Mouse (Mus musculus) forebrain, embryonic 12.5 days (tissue): Measurements from ENCODE around the gene Clic1. TPM values are rescaled to one million over a fixed set of nuclear protein-coding genes. Genes with fewer than 3 reads are reported as not detected.

Source experiments
- ATAC-seq: fragments of 200-750 bp; cut with Nextera tagmentation; 2 replicates; pipeline ENCODE4 v1.8.0; 2017; ENCODE audit warnings: moderate TSS enrichment; ENCODE audit not compliant: low FRiP score
- H3K27ac ChIP-seq: fragments of 300-500 bp; sonication (generic); 2 replicates; pipeline ENCODE4 v1.5.1; 2016; ENCODE audit warnings: mild to moderate bottlenecking
- H3K27me3 ChIP-seq: fragments of 300-500 bp; sonication (generic); 2 replicates; pipeline ENCODE4 v1.6.1; 2016; ENCODE audit warnings: mild to moderate bottlenecking
- H3K36me3 ChIP-seq: fragments of 300-500 bp; sonication (generic); replicated peaks from 2 replicates; pipeline ENCODE4 v1.6.1; 2016; ENCODE audit warnings: mild to moderate bottlenecking
- H3K4me1 ChIP-seq: fragments of 300-500 bp; sonication (generic); 2 replicates; pipeline ENCODE4 v1.6.1; 2016
- H3K4me2 ChIP-seq: fragments of 300-500 bp; sonication (generic); 2 replicates; pipeline ENCODE4 v1.6.1; 2016; ENCODE audit warnings: mild to moderate bottlenecking, moderate library complexity
- H3K4me3 ChIP-seq: fragments of 300-500 bp; sonication (generic); replicated peaks from 2 replicates; pipeline ENCODE4 v1.5.1; 2016; ENCODE audit warnings: mild to moderate bottlenecking
- H3K9ac ChIP-seq: fragments of 300-500 bp; sonication (generic); 2 replicates; pipeline ENCODE4 v1.6.1; 2016; ENCODE audit warnings: mild to moderate bottlenecking
- H3K9me3 ChIP-seq: fragments of 300-500 bp; sonication (generic); 2 replicates; pipeline ENCODE4 v1.6.1; 2016
- WGBS: fragments of 180-500 bp; shearing (Covaris S2); methylation state at CpG from one replicate; pipeline ENCODE4 v1.1.7; 2016; 5-methylcytosine and 5-hydroxymethylcytosine counted together
- polyA plus RNA-seq: library from polyadenylated mRNA; unstranded; fragments of >200 nt; fragmentation: Nextera tagmentation; extraction: Ambion mirVana; gene quantifications from 2 replicates; pipeline ENCODE4 v1.2.1, GENCODE M21; 2016

Clic1 gene
- polyA plus RNA-seq, 1 experiment from 2014 or later: 155 TPM

DNA sequence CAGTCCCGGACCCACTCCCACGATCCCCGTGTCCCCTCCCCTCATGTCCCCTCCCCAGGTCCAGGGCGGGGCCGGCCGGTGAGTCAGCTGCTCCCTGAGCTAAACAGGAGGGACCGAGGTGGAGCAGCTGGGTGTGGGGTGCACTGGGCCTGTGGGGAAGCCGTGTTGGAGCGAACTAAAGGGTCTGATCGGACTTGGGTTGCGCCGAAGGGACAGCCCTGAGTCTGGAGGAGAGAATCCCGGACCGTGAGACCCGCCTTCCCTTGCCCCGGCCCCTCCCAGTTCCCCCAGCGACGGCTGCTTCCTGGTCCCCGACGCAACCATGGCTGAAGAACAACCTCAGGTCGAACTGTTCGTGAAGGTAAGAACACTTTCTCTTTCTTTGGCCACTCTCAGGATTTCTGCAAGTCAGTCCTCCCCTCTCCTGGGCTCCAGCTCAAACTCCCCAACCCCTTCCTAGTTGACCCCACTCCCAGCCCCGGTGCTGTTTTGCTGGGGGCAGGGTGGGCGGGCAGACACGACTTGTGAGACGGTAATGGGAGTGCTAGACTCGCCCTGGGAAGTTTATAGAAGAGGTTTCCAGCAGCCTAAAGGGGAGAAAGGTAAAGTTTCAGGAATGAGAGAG lies 472 bp downstream of the Clic1 start:
- Histone ChIP-seq H3K27ac (peak overlapping the region; percentile 96), H3K27me3 (no peaks in the 10 kb centered on the region), H3K9me3 (no peaks in the 10 kb centered on the region), H3K9ac (peak overlapping the region; percentile 85), H3K36me3 (peaks cover 27% of the 10 kb centered on the region), H3K4me2 (peak overlapping the region; percentile 78), H3K4me3 (peak overlapping the region; percentile 46), H3K4me1 (peaks cover 62% of the 10 kb centered on the region)
- WGBS: under 1% methylated on average over 27 of the region's 27 CpGs
- ATAC-seq: no peak

DNA sequence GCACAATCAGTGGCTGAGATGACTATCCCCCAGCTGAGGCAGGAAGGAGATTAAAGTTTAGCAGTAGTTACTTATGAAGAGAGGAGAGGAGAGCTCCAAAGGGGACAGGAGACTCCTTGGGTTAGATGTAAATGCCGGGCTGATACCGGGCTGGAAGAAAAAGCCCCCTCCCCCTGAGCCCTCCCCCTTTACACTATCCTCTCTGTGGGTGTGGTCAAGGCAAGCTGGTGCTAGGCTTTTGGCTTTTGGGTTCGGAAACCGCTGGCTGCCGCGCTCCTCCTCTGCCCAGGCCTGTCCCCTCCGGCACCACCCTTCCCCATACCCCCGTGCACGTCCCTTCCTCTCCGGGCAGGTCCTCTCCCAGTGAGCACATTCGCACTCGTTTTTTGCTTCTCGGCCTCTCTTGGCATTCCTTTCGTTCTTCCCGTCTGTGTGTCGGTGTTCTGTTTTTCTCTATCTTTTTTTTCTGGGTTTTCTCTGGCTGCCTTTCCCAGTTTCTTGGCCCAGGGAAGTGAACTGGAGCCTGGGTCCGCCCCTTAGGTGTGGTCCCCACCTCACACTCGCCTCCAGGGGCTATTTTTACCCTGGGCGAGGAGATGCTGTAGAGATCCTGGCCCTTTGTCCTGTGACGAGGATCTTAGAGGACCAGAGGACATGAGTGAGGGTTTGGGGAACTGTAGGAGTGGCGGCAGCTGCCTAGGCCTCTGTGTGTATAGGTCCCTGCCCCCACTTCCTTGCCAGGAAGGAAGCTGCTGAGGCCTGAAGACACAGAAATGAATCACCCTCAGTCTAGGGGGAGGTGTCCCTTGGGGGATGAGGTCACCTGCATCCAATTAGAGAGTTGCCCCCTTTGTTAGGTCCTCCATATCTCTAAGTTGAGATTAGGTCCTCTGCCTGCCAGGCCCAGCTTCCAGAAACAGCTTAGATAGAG lies 1.7 kb downstream of the Clic1 start:
- Histone ChIP-seq H3K36me3 (peaks cover 39% of the 10 kb centered on the region), H3K4me1 (peaks cover 57% of the 10 kb centered on the region), H3K4me2 (peak overlapping the region; percentile 78), H3K27ac (peak overlapping the region; percentile 96), H3K9ac (peak overlapping the region; percentile 85), H3K9me3 (no peaks in the 10 kb centered on the region), H3K4me3 (peak overlapping the region; percentile 46), H3K27me3 (no peaks in the 10 kb centered on the region)
- peak; percentile 56 for ATAC-seq
- WGBS: 2% methylated on average over 20 of the region's 21 CpGs

DNA sequence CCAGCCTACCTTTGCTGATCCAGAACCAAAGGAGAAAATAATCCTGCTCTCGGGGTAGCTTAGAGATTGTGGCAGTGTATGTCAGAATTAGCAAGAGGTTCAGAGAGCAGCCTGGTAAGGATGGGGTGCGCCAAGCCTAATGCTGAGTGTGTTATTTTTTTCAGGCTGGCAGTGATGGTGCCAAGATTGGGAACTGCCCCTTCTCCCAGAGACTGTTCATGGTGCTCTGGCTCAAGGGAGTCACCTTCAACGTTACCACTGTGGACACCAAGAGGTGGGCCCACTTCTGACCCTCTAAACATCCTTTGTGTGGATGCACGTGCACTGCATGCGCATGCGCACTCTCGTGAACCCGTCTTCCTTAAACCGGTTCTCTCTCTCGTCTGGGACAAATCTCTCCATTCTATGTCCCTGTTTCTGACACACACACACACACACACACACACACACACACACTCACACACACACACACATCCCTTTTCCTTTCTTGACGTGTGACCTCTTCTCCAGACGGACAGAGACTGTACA lies 2.6 kb downstream of the Clic1 start:
- H3K4me3 ChIP-seq: no peak overlapping the region
- 77% methylated on average over 12 of the region's 12 CpGs for WGBS
- ATAC-seq: no peak
- peak overlapping the region; percentile 96 for H3K27ac ChIP-seq
- H3K9ac ChIP-seq: peak overlapping the region; percentile 85
- no peaks in the 10 kb centered on the region for H3K9me3 ChIP-seq
- H3K4me2 ChIP-seq: peak overlapping the region; percentile 78
- H3K36me3 ChIP-seq: peaks cover 44% of the 10 kb centered on the region
- peaks cover 51% of the 10 kb centered on the region for H3K4me1 ChIP-seq
- no peaks in the 10 kb centered on the region for H3K27me3 ChIP-seq

DNA sequence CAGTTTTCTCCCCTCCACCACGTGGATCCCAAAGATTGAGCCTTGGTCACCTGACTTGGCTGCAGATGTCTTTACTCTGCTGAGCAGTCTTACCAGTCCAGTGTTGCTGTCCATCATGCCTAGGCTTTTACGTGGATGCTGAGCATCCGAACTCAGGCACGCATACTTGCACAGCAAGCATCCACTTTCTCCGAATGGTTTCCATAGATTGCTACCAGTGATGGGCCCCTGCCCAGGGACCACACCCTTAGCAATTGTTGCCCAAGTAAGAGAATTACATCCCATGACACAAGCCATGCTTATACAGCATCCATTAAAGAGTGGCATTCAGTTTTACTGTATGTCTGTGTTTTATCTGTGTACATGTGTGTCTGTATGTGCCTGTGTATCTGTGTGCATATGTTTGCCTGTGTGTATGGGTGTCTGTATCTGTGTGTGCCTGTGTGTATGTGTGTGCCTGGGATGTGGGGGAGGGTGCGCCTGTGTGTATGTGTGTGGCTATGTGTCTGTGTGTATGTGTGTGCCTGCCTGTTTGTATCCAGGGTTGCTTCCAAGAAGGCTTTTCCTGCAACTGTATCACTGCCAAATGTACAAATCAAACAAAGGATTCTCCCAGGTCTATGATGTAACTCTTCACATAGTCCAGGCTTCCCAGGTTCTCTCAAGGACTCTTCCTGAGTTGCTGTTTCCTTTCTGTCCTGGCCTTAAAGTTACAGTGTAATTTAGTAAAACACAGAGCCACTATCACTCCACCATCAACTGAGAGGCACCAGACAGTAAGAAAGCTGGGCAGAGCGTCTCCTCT lies 6.1 kb downstream of the Clic1 start:
- Histone ChIP-seq H3K36me3 (peaks cover 52% of the 10 kb centered on the region), H3K27ac (no peak overlapping the region), H3K4me1 (peaks cover 43% of the 10 kb centered on the region), H3K4me3 (no peak overlapping the region), H3K27me3 (no peaks in the 10 kb centered on the region), H3K9me3 (no peaks in the 10 kb centered on the region), H3K9ac (no peak overlapping the region), H3K4me2 (no peak overlapping the region)
- ATAC-seq: no peak
- 90% methylated on average over 7 of the region's 7 CpGs for WGBS

DNA sequence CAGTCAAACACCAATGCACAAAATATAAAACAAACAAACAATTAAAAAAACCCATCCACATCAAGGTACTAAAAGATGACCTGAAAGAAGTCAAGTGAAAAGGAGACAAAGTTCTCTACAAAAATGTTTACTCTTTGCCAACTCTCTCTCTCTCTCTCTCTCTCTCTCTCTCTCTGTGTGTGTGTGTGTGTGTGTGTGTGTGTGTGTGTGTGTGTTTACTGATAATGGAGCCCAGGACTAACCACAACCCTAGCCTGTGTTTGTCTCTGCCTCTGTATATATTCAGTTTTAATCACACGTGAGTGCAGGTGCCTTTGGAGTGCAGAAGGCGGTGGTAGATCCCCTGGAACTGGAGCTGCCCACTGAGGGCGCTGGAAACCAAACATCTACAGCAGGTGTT lies 7.3 kb downstream of the Clic1 start:
- H3K4me2 ChIP-seq: no peak overlapping the region
- no peak overlapping the region for H3K9ac ChIP-seq
- ATAC-seq: no peak
- H3K27ac ChIP-seq: no peak overlapping the region
- H3K36me3 ChIP-seq: peaks cover 62% of the 10 kb centered on the region
- H3K27me3 ChIP-seq: no peaks in the 10 kb centered on the region
- no peaks in the 10 kb centered on the region for H3K9me3 ChIP-seq
- H3K4me1 ChIP-seq: peaks cover 33% of the 10 kb centered on the region
- WGBS: 71% methylated on average over 3 of the region's 3 CpGs
- no peak overlapping the region for H3K4me3 ChIP-seq

DNA sequence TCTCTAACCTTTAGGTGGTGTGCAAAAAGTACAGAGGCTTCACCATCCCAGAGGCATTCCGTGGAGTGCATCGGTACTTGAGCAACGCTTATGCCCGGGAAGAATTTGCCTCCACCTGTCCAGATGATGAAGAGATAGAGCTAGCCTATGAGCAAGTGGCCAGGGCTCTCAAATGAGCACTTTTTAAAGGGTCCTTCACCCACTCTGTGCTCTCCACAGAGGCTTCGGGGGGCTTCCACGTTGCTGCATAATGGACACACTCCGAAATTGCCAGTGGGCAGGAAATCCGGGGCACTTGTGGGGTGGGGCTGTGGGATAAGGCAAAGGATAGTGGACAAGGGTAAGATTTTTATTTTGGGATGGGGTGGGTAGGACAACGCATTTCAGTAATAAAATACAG lies 8.6 kb downstream of the Clic1 start:
- H3K4me2 ChIP-seq: no peak overlapping the region
- ATAC-seq: no peak; the same call in 1 of the 2 replicates
- peaks cover 61% of the 10 kb centered on the region for H3K36me3 ChIP-seq
- peaks cover 5% of the 10 kb centered on the region for H3K27me3 ChIP-seq
- WGBS: 68% methylated on average over 9 of the region's 9 CpGs
- peak overlapping the region; percentile 77 for H3K4me3 ChIP-seq
- H3K27ac ChIP-seq: peak overlapping the region; percentile 94
- H3K9me3 ChIP-seq: no peaks in the 10 kb centered on the region
- H3K4me1 ChIP-seq: peaks cover 23% of the 10 kb centered on the region
- no peak overlapping the region for H3K9ac ChIP-seq

DNA sequence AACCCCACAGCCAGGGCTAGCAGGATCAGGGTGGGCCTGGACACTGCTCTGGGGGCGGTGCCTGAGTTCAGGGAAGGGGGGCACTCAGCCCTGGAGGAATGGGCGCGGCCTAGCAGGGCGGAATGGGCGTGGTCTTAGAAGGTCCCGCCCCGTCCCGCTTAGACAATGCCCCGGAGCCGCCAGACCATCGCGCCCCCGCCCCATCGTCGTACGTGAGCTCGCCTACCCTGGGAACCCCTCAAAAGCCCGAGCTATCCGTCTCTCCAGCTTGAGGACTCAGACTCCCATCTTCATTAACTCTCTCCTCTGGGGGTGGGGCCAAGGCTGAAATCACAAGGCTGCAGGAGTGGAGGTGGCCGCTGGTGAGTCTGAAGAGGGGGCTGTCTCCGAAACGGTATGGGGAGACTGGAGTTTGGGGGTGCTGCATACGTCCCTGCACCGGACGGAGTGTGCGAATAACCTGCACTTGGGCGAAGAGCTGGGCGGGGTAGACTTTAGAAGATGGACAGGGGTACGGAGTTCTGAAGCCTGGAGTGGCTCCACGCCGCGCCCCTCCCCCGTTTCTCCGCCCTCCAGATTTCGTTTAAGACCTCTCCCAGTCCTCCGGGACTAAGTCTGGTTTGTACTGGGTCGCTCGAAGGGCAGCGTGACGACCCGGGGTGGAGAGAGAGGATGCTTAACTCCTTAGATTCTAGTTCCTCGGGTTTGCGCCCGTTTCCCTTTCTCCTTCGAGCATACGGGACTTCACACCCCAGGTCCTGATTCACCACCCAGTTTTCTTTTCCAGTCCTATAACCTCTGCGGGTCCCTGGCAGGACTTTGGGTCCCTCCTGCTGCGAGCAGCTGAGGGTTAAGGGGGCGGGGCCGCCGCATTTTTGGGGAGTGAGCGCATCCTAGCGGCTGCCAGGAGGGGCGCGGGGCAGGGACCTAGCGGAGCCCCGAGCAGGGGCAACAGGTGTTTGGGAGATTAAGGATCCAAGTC lies 9.4 kb downstream of the Clic1 start, which contains the start of gene Ddah2:
Gene Ddah2 (plus strand): TSS at position 125 of the 982 bp plus-strand sequence.
- WGBS: under 1% methylated on average over 56 of the region's 57 CpGs
- peak within 1 kb of the TSS; percentile 94 for H3K27ac ChIP-seq
- H3K9ac ChIP-seq: peak within 1 kb of the TSS; percentile 82
- peak within 1 kb of the TSS; percentile 77 for H3K4me3 ChIP-seq
- H3K4me2 ChIP-seq: peak within 1 kb of the TSS; percentile 91
- H3K9me3 ChIP-seq: no peaks in the 10 kb centered on the region
- H3K36me3 ChIP-seq: peaks cover 58% of the 10 kb centered on the region
- peak; percentile 94 for ATAC-seq
- peaks cover 26% of the 10 kb centered on the region for H3K4me1 ChIP-seq
- H3K27me3 ChIP-seq: peaks cover 14% of the 10 kb centered on the region

DNA sequence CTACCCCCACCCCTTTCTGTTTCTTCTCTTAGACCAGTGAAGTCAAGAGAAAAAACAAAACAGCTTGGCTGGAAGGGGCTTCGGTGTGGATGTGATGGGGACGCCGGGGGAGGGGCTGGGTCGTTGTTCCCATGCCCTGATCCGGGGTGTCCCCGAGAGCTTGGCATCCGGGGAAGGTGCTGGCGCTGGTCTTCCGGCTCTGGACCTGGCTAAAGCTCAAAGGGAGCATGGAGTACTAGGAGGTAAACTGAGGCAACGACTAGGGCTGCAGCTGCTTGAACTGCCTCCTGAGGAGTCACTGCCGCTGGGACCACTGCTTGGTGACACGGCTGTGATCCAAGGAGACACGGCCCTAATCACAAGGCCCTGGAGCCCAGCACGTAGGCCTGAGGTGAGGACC lies 10.3 kb downstream of the Clic1 start:
- H3K4me2 ChIP-seq: peak overlapping the region; percentile 91
- H3K4me3 ChIP-seq: peak overlapping the region; percentile 77
- H3K9me3 ChIP-seq: no peaks in the 10 kb centered on the region
- peaks cover 51% of the 10 kb centered on the region for H3K36me3 ChIP-seq
- H3K27ac ChIP-seq: 0 out of 2 replicates have a peak overlapping the region, but pooled peaks have one; percentile 94
- WGBS: 22% methylated on average over 14 of the region's 14 CpGs
- ATAC-seq: no peak
- H3K4me1 ChIP-seq: peaks cover 35% of the 10 kb centered on the region
- peaks cover 23% of the 10 kb centered on the region for H3K27me3 ChIP-seq
- peak overlapping the region; percentile 82 for H3K9ac ChIP-seq

DNA sequence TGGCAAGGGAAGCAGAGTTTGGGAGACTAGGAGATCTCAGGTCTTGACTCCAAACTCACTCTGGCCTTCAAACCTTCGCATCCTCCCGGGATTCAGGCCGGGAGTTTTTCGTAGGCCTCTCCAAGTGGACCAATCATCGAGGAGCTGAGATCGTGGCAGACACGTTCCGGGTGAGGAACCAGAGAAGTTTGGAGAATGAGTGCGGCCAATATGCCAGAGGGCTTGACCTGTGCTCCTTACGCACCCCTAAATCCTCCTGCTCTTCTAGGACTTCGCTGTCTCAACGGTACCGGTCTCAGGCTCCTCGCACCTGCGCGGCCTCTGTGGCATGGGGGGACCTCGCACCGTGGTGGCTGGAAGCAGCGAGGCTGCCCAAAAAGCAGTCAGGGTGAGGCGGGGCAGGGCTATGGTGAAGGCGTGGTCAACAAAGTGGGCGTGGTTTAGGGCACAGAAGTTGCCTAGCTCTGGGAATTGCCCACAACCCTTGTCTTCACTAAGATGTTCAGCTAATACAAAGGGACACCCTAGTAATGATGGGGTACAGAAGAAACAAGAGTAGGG lies 11.1 kb downstream of the Clic1 start:
- 64% methylated on average over 22 of the region's 22 CpGs for WGBS
- Histone ChIP-seq H3K9me3 (no peaks in the 10 kb centered on the region), H3K27ac (no peak overlapping the region), H3K4me2 (peak overlapping the region; percentile 91), H3K36me3 (peaks cover 43% of the 10 kb centered on the region), H3K4me1 (peaks cover 41% of the 10 kb centered on the region), H3K4me3 (peak overlapping the region; percentile 77), H3K27me3 (peaks cover 30% of the 10 kb centered on the region), H3K9ac (peak overlapping the region; percentile 82)
- no peak for ATAC-seq

DNA sequence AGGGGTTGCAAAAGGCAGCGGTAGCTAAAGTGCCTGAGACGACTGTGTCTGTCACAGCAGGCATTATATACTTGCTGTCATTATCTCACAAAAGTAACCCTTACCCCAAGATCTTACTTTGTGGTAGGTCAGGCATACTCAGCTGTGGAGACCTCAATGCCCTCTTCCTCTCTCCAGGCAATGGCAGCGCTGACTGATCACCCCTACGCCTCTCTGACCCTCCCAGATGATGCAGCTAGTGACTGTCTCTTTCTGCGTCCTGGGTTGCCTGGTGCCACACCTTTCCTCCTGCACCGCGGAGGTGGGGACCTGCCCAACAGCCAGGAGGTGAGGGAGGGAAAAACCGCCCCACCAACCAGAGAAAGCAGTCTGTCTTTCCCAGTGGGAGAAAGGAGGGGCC lies 11.5 kb downstream of the Clic1 start:
- no peaks in the 10 kb centered on the region for H3K9me3 ChIP-seq
- 84% methylated on average over 8 of the region's 8 CpGs for WGBS
- no peak overlapping the region for H3K4me2 ChIP-seq
- ATAC-seq: no peak
- peaks cover 35% of the 10 kb centered on the region for H3K27me3 ChIP-seq
- H3K9ac ChIP-seq: no peak overlapping the region
- no peak overlapping the region for H3K27ac ChIP-seq
- peaks cover 38% of the 10 kb centered on the region for H3K36me3 ChIP-seq
- peaks cover 41% of the 10 kb centered on the region for H3K4me1 ChIP-seq
- no peak overlapping the region for H3K4me3 ChIP-seq

DNA sequence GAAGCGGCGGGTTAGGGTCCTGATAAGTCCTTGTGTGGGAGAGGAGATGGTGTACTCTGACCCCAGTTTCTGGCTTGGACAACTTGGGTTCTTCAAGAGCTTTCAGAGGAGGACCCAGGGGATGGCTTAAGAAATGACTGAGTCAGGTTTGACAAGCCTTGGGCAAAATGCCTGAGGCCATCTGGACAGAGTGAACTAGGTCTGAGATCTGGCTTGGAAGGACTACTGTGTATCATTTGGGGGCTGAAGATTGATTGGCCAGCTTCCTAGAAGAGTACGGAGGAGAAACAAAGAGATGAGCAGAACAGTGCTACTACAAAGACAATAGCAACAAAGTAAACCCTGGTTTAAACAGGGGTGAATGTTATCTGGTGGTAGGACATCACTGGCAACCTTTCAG lies 13.7 kb downstream of the Clic1 start:
- H3K4me1 ChIP-seq: peaks cover 38% of the 10 kb centered on the region
- H3K27ac ChIP-seq: no peak overlapping the region
- no peak overlapping the region for H3K9ac ChIP-seq
- peaks cover 29% of the 10 kb centered on the region for H3K36me3 ChIP-seq
- H3K4me3 ChIP-seq: no peak overlapping the region
- no peak for ATAC-seq
- WGBS: 92% methylated on average over 3 of the region's 3 CpGs
- H3K27me3 ChIP-seq: peaks cover 52% of the 10 kb centered on the region
- no peaks in the 10 kb centered on the region for H3K9me3 ChIP-seq
- H3K4me2 ChIP-seq: no peak overlapping the region
